Mouse (Mus musculus) cortical plate, adult 2 months (tissue): Measurements from ENCODE around the gene Zfp523. TPM values are rescaled to one million over a fixed set of nuclear protein-coding genes. Genes with fewer than 3 reads are reported as not detected.

Experiments used
- H3K27ac ChIP-seq: fragments of 200-500 bp; 2 replicates; pipeline ENCODE4 v1.5.1; 2012; ENCODE audit warnings: low read length, control low read depth, inconsistent platforms; ENCODE audit not compliant: insufficient read depth
- H3K4me1 ChIP-seq: fragments of 200-500 bp; 2 replicates; pipeline ENCODE4 v1.6.1; 2011; ENCODE audit warnings: low read length; ENCODE audit not compliant: control insufficient read depth, insufficient read depth
- H3K4me3 ChIP-seq: fragments of 200-500 bp; 2 replicates; pipeline ENCODE4 v1.5.1; 2011; ENCODE audit warnings: mild to moderate bottlenecking, low read length, control low read depth; ENCODE audit not compliant: insufficient read depth
- CTCF ChIP-seq: fragments of 200-500 bp; IDR thresholded peaks from 2 replicates; pipeline ENCODE4 v1.5.1; 2011; ENCODE audit warnings: mild to moderate bottlenecking, control low read depth, low read length; ENCODE audit not compliant: insufficient read depth; ENCODE audit errors: extremely low read depth
- POLR2A ChIP-seq: fragments of 200-500 bp; IDR thresholded peaks from 2 replicates; pipeline ENCODE4 v1.6.1; 2011; ENCODE audit warnings: mild to moderate bottlenecking, low read length, control low read depth; ENCODE audit not compliant: insufficient read depth; ENCODE audit errors: extremely low read depth
- polyA plus RNA-seq: library from polyadenylated mRNA; depleted of rRNA; stranded (reverse); fragments of >200 nt; gene quantifications from 2 replicates; pipeline ENCODE4 v1.2.3, GENCODE M21; 2012

Zfp523 gene
- polyA plus RNA-seq, 1 experiment = 110 TPM

- Histone ChIP-seq H3K4me1 (no peaks in the 10 kb centered on the region), H3K4me3 (no peak overlapping the region), H3K27ac (no peak overlapping the region)
- TF ChIP-seq POLR2A = no peak
- TF ChIP-seq CTCF = no peak
Measured at GRCm38 (mm10) chr17:28153095-28153494, 23.8 kb upstream of the Zfp523 start.

GRCm38 (mm10) chr17:28154970-28155369 lies 22.0 kb upstream of the Zfp523 start:
- Histone ChIP-seq H3K4me3 (no peak overlapping the region), H3K4me1 (no peaks in the 10 kb centered on the region), H3K27ac (no peak overlapping the region)
- TF ChIP-seq CTCF (no peak), POLR2A (no peak)

GRCm38 (mm10) chr17:28160361-28160760 lies 16.6 kb upstream of the Zfp523 start:
- Histone ChIP-seq H3K4me1 (no peaks in the 10 kb centered on the region), H3K4me3 (no peak overlapping the region), H3K27ac (no peak overlapping the region)
- TF ChIP-seq CTCF (no peak), POLR2A (no peak)

- TF ChIP-seq POLR2A (no peak), CTCF (no peak)
- Histone ChIP-seq H3K4me3 (no peak overlapping the region), H3K4me1 (no peaks in the 10 kb centered on the region), H3K27ac (no peak overlapping the region)
Measured at GRCm38 (mm10) chr17:28161310-28161881, 15.5 kb upstream of the Zfp523 start.

GRCm38 (mm10) chr17:28163666-28164065 lies 13.3 kb upstream of the Zfp523 start:
- no peak overlapping the region for H3K27ac ChIP-seq
- peak; percentile 91 for TF ChIP-seq CTCF
- TF ChIP-seq POLR2A = no peak
- H3K4me1 ChIP-seq = no peaks in the 10 kb centered on the region
- H3K4me3 ChIP-seq = no peak overlapping the region

- TF ChIP-seq POLR2A = no peak
- no peak for TF ChIP-seq CTCF
- H3K4me1 ChIP-seq = no peaks in the 10 kb centered on the region; the same call in 1 of the 2 replicates
- H3K27ac ChIP-seq = no peak overlapping the region
- no peak overlapping the region for H3K4me3 ChIP-seq
Measured at GRCm38 (mm10) chr17:28170460-28171305, 6.2 kb upstream of the Zfp523 start.

- Histone ChIP-seq H3K27ac (no peak overlapping the region), H3K4me3 (no peak overlapping the region), H3K4me1 (no peaks in the 10 kb centered on the region; the same call in 1 of the 2 replicates)
- TF ChIP-seq POLR2A (no peak), CTCF (no peak)
Measured at GRCm38 (mm10) chr17:28172690-28173089, 4.2 kb upstream of the Zfp523 start.

- H3K4me1 ChIP-seq = peaks cover 2% of the 10 kb centered on the region
- H3K27ac ChIP-seq = peak overlapping the region; percentile 97
- no peak for TF ChIP-seq POLR2A
- TF ChIP-seq CTCF = no peak
- H3K4me3 ChIP-seq = peak overlapping the region; percentile 70
Measured at GRCm38 (mm10) chr17:28177540-28178046, 664 bp downstream of the Zfp523 start.

GRCm38 (mm10) chr17:28180331-28180730 lies 3.4 kb downstream of the Zfp523 start:
- TF ChIP-seq POLR2A (no peak), CTCF (no peak)
- Histone ChIP-seq H3K4me1 (peaks cover 4% of the 10 kb centered on the region), H3K4me3 (no peak overlapping the region), H3K27ac (no peak overlapping the region)

- peaks cover 4% of the 10 kb centered on the region for H3K4me1 ChIP-seq
- no peak for TF ChIP-seq POLR2A
- TF ChIP-seq CTCF = no peak
- H3K27ac ChIP-seq = no peak overlapping the region
- H3K4me3 ChIP-seq = no peak overlapping the region
Measured at GRCm38 (mm10) chr17:28180783-28181544, 4.0 kb downstream of the Zfp523 start.
